Mouse (Mus musculus) erythroblast, embryonic 14.5 days (primary cell): ENCODE data around the gene Epha6.

Experiments used
- GATA1 ChIP-seq: IDR thresholded peaks from 2 replicates; pipeline ENCODE4 v1.6.1; 2012; ENCODE audit warnings: low read length, inconsistent platforms, mixed read lengths
- TAL1 ChIP-seq: IDR thresholded peaks from 3 replicates; pipeline ENCODE4 v1.6.1; 2012; ENCODE audit warnings: low read length, inconsistent platforms, mixed read lengths

GRCm38 (mm10) chr16:60232982-60233381 is 372.3 kb downstream of the Epha6 start:
- TF ChIP-seq GATA1 (no peak), TAL1 (no peak)
